ENCODE assay signal across 20 mouse cellular contexts in genomic region chr2:62301716-62302115, GRCm38 (mm10).
DNase-seq lines count a peak whose midpoint lies in the region; ATAC-seq lines count a peak whose summit lies in the region.
"Had no signal": no experiment of that assay in that cellular context is flagged by ENCODE, and none has a peak within 500 bp of the region (broad histone marks: within the 10 kb centered on the region; RNA-seq: fewer than 3 reads in every experiment).

No protein-coding gene starts in this region.

- peak; percentile 95 for ATAC-seq in frontal cortex, adult (ENCODE audit: low TSS enrichment)
- ATAC-seq: activated CD4-positive, CD25-positive, alpha-beta regulatory T cell, adult 4 months; forebrain, embryonic 13.5 days; forebrain, postnatal 0 days; hindbrain, embryonic 16.5 days had no signal

- DNase-seq in frontal cortex, postnatal 14 days (ENCODE audit: low spot score in 2 of 2) = no peak
- DNase-seq in left cerebral cortex, adult 11 months (ENCODE audit: low spot score) = peak; percentile 46
- no peak for DNase-seq in left cerebral cortex, adult 8-10 months (ENCODE audit: low spot score in 2 of 2)
- DNase-seq in right cerebral cortex, adult 18-20 months = peak; percentile 71
- no peak for DNase-seq in right cerebral cortex, adult 2 months (ENCODE audit: low spot score in 2 of 2)
- no peak for DNase-seq in lung, postnatal 14 days
- DNase-seq: adrenal gland, adult 8-10 months; adrenal gland, postnatal 25 days; cerebellum, adult 18-20 months; cerebellum, adult 9-10 months; cerebellum, postnatal 14 days; forebrain, postnatal 0 days; gastrocnemius, postnatal 25 days; heart, adult 18-20 months; heart, postnatal 10 days; heart, postnatal 36 days had no signal

Comparison
In these comparisons a context has a peak if more than half of its experiments do, and no peak if none do; other contexts are left out.
1. DNase-seq: peak in left cerebral cortex, adult 11 months (single experiment) and right cerebral cortex, adult 18-20 months (single experiment); none in frontal cortex, postnatal 14 days (0 of 2), left cerebral cortex, adult 8-10 months (0 of 2), right cerebral cortex, adult 2 months (0 of 2) and lung, postnatal 14 days (single experiment).